Mouse (Mus musculus) kidney, adult 2 months (tissue): ENCODE results near the gene Dlg2.

ENCODE experiments used
- CTCF ChIP-seq: fragments of 200-500 bp; conservative IDR thresholded peaks from 2 replicates; pipeline ENCODE4 v1.5.1; 2011; ENCODE audit warnings: low read depth, mild to moderate bottlenecking, control low read depth, low read length, moderate library complexity, mixed read lengths; ENCODE audit not compliant: insufficient read depth, insufficient read length
- POLR2A ChIP-seq: fragments of 200-500 bp; IDR thresholded peaks from one replicate; pipeline ENCODE4 v1.6.1; 2011; ENCODE audit warnings: low read depth, low read length, control low read depth

GRCm38 (mm10) chr7:90456845-90457468 lies 19.5 kb upstream of the Dlg2 start, which contains the start of gene Tmem126a:
- TF ChIP-seq CTCF (peak; percentile 35), POLR2A (peak; percentile 84)
